Mouse (Mus musculus): ENCODE data around the gene Tsen34.
"Not testable (repeated sequence)": the region's sequence is repeated elsewhere in the genome, so short reads cannot be mapped to it uniquely, and the experiment has no call there.

The Tsen34 gene

DNA sequence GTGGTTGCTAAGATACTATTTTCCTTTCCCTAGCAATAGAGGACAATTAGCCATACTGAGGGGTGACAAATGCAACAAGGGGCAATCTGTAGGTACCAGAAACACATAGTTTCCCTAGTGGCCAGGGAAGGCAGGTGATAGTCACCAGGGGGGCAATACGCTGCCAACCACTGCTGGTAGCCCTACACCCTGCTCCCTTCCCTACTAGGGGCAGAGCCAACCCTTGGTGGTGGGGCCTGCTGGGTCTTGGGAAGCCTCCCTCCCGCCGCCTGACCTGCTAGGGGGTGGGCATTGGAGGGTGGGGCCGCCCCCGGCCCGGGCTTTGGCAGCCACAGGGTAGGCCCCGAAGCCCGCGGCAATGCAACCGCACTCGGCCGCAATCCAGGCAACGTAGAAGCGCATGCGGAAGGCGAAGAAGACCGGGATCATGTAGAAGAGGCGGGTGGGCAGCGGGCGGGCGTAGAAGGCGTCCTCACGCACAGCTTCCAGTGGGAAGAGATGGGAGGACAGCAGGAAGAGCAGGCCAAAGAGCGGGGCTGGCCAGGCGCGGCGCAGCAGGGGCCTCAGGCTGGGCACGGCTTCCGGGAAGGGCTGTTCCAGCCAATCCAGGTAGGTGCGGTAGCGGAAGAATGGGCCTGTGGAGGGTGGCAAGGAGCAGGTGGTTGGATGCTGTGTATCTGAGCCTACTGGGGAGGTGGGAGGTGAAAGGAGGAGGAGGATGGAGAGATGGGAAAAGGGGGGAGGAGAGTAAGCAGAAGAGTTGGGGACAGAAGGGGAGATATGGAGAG lies 7.1 kb upstream of the Tsen34 start:
- in situ Hi-C loops (cut with MboI, MseI): no loop called here

DNA sequence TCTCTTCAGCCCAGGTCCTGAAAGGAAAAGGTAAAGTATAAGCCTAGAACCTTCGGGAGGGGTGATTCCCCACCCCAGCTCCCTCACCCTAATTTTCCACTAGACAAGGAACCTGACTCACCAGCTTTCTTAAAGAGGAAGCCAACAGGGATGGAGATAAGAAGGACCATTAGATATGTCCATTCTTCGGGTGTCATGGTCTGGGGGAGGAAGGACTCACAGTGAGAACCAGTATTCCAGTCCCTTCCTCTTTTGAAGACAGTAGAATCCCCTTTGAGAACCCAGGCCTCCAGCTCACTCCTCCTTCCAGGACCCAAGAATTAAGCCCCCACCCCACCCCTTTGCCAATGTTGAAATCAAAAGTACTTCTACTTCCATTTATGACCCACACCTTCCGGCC lies 744 bp upstream of the Tsen34 start:
- in situ Hi-C loops (cut with MboI, MseI): no loop called here

DNA sequence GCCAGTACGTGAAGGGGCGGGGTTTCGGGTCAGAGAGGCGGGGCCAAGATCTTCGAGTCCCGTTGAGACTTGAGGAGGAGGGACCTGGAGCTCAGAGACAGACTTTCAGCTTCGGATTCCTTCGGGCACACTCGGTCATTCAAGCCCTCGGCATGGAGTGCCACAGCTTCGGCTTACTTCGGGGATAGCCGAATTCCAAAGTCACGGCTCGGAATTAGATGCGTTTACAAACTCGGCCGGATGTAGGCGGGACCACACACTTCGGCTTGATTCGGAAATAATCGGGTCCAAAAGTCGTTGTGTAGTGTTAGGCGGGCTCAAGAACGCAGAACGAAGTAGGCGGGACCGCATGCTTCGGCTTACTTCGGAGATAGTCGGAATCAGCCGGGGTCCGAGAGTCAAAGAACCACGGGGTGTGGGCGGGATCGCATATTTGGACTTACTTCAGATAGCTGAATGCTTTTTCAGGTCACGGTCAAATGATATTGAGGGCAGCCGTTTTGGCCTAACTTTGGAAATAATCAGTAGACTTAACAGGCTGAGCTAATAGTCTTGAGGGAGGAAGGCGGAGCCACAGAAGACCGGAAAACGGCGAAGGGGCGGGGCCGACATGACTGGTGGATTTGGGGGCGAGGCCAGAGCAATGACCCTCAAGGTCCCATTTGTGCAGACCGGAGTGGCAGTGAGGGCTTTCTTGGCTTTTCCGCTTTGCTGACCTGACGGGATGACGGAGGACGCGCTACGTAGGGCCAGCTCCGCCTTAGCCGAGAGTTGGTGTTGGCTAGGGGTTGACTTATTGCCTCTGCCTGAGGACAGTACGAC lies 535 bp downstream of the Tsen34 start, which contains the start of gene Mboat7:
Gene Mboat7, minus strand, starts transcription at position 537 of the 822 bp plus-strand sequence.
- in situ Hi-C loops (cut with MboI, MseI): no loop called here

DNA sequence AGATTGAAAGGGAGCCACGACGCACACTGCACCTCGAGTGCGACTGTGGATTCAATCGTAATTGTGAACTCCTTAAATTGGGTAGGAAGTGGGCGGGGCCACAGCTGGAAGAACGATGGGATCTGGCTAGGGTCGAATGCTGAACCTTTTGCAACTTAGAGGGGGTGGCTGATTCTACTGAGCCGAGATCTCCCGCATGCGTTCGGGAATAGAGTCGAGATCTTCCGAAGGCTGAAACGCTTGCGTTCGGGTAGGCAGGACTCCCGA lies 1.1 kb downstream of the Tsen34 start:
- in situ Hi-C loops (cut with MboI, MseI): no loop called here

DNA sequence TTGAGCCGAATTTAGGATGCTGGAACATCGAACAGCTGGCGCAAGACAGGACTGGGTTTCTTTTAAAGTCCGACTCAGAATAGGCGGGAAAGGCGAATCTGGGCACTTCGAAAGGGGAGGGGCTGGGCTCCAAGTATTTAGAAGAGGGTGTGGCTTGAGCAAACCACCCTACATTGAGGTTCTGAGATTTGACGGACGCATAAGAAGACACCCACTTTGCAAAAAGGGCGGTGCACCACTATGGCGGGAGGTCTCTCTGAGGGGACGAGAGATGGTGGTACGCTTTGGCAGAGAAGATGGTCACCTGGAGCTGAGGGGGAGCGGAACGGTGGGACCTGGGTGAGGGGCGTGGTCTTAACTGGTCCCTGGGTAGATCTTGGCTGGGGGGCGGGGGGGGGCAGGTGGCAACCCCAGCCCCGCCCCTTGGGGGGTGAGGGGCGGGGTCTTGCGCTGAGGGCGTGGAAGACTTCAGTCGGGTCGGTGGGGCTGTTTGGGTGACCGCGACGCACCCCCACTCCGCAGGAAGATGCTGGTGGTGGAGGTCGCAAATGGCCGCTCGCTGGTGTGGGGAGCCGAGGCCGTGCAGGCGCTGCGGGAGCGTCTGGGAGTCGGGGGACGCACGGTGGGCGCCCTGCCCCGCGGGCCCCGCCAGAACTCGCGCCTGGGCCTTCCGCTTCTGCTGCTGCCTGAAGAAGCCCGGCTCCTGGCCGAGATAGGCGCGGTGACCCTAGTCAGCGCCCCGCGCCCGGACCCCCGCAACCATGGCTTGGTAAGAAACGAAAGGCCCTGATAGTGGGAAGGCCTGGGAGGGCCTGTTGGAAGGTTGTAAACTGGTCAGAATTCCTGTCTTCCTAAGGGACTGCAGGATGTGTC lies 1.6 kb downstream of the Tsen34 start:
- in situ Hi-C loops (cut with MboI, MseI): no loop called here

DNA sequence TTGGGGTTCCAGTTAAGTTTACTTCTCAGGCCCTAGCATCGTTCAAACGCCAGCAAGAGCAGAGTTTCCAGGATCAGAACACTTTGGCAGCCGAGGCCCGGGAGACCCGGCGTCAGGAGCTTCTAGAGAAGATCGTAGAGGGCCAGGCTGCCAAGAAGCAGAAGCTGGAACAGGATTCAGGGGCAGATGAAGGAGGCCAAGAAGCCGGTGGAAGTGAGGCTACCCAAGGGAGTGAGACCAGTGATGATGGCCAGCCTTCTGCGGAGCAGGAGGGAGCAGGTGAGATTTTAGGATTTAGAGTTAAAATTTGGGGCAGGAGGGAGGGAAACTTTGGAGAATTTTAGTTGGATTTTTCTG lies 2.3 kb downstream of the Tsen34 start:
- in situ Hi-C loops (cut with MboI, MseI): not testable (repeated sequence)

DNA sequence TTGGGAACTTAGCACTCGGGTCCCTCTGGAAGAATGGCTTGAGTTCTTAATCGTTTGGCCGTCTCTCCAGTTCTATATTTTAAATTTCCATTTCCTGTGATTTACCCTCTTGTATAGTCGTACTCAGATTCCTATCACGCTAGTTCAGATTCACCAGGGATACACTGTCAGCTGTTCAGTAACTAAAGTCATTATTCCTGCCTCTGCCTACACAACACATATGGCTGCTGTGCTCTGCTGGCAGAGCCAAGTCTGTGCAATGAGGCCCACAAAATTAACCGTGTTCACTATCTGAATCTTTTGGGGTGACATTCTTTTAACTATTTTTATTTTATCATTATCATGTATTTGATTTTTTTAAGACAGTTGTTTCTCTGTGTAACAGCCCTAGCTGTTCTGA lies 5.8 kb downstream of the Tsen34 start:
- in situ Hi-C loops (cut with MboI, MseI): no loop called here

DNA sequence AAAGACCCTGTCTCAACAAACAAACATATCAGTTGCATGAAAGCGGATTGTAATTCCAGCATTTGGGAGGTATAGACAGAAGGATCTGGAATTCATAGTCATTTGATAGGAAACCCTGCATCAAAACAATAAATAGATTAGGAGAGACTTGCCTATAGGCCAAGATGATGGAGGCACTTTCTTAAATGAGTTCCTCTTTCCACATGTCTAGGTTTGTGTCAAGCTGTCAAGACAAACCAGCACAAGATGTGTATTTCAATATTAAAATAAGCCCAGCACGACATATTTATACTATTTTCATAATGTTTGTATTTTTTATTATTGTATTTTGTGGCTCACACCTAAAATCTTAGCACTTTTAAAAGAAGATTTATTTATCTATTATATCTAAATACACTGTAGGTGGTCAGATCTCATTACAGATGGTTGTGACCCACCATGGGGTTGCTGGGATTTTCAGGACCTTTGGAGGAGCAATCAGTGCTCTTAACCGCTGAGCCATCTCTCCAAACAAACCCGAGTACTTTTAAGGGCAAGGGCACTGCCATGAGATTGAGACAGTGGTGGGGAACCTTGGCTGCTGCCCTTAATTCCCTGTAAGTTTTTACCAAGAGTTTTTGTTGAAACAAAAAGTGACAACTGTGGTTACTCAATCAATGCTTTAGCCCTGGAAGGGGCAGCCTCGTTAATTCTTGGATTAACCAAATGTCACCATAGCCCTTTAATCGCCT lies 10.7 kb downstream of the Tsen34 start:
- in situ Hi-C loops (cut with MboI, MseI): loop anchor here (5.0 to 10.0 kb wide), 2 partner anchors 71 to 441 kb away; no protein-coding TSS in a partner anchor

DNA sequence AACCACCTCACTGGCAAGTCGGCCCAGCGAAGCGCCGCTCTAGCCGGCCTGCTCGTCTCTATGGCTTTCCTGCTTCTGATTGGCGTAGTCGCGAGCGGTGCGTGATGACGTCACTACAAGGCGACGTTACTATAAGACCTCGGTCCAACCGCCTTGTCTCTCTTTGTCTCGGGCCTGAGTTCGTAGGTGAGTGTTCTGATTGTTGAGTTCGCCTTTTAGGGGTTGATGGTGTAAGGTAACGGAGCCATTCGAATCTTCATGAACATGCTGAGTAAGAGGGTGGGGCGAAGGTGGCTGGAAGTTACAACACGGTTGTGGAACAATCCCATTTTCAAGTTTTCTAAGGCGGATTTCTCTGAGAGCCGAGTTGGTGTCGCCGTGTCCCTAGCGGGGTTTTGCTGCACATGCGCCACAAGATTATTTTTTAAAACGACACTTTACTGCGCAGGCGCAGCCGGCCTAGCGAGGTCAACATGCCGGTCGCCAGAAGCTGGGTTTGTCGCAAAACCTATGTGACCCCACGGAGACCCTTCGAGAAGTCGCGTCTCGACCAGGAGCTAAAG lies 11.3 kb downstream of the Tsen34 start, which contains the start of gene Rps9:
Gene Rps9, plus strand, starts transcription at position 115 of the 563 bp plus-strand sequence.
- in situ Hi-C loops (cut with MboI, MseI): loop anchor here (5.0 to 10.0 kb wide), 2 partner anchors 72 to 441 kb away; no protein-coding TSS in a partner anchor

DNA sequence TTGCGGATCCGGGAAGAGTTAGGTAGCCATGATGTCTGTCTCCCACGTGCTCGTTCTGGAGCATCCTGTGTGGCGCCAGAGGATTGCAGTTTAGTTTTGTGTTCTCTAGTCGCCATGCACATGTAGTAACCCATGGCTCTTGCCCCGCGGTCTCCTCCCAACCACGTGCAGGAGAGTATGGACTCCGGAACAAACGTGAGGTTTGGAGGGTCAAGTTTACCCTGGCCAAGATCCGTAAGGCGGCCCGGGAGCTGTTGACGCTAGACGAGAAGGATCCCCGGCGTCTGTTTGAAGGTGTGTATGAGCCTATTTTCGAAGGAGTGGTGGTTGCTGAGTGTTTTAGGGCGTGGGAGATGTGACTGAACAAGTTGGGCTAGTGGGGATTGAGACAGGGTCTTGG lies 11.8 kb downstream of the Tsen34 start:
- in situ Hi-C loops (cut with MboI, MseI): loop anchor here (5.0 to 10.0 kb wide), 2 partner anchors 72 to 440 kb away; no protein-coding TSS in a partner anchor

DNA sequence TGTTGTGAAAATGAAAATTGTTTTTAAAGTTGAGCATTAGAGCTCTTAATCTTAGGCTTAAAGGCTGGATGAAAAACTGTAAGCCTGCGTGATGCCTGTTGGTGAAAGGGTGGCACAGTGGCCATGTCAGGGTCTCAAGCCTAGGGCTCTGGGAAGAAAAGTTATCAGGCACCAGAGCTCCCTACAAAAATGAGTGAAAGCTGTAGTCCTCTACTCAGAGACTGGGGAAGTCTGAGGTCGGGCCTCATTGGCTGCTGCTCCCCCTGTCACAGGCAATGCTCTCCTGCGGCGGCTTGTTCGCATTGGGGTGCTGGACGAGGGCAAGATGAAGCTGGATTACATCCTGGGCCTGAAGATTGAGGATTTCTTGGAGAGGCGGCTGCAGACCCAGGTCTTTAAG lies 12.8 kb downstream of the Tsen34 start:
- in situ Hi-C loops (cut with MboI, MseI): loop anchor here (10.0 kb wide), 1 partner anchor 439 kb away; no protein-coding TSS in a partner anchor

DNA sequence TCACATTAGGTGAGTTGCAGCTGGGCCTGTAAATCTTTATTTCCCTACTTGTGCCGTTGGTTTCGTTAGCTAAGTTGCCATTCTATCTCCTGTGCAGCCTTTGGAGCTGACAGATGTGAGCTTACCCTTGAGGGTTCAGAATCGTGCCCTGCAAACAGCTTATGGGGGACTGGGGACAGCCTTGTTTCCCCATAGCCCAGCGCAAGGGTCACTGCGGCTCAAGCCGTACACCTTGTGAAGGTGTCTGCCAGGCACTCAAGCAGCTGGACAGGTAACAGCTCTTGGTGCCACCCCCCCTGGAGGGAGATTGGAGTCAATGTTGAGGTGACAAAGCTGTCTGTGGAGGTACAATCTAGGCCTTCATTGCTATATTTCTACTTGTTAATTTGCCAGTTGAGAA lies 13.2 kb downstream of the Tsen34 start:
- in situ Hi-C loops (cut with MboI, MseI): loop anchor here (10.0 kb wide), 1 partner anchor 439 kb away; no protein-coding TSS in a partner anchor

DNA sequence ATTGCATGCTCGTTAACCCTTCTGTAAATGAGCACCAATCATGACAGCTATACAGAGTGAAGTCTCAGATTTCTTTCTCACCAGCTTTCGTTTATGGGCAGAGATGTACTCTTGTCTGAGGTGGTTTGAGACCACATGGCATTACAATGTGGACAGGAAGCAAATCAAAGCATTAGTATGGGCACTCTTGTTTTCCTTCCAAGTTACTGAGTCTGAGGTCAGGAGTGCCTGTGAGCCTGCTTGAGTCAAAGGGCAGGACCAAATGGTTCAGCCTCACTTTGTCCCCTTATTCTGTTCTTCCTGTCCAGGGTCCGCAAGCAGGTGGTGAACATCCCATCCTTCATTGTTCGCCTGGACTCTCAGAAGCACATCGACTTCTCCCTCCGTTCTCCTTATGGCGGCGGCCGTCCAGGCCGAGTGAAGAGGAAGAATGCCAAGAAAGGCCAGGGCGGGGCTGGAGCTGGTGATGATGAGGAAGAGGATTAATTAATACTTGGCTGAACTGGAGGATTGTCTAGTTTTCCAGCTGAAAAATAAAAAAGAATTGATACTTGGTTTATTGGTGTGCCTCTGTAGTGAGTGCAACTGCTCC lies 13.8 kb downstream of the Tsen34 start:
- in situ Hi-C loops (cut with MboI, MseI): loop anchor here (10.0 kb wide), 1 partner anchor 438 kb away; no protein-coding TSS in a partner anchor

DNA sequence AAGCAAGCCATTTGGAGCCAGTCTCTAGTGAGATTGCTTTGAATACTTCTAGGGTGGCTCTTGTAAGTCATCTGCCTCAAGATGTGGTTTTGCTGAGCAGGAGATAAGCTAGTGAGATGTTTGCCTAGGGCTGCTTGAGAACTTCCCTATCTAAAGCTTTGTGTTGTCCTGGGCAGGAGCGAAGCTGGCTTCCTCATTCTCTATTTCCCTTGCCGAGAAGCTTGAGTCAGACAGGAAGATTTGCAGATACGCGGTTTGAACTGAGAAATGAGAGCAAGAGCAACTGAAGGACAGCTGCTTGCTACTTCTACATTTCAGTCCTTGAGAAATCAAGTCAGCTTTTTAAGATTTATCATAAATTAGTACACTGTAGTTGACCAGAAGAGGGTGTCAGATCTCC lies 14.4 kb downstream of the Tsen34 start:
- in situ Hi-C loops (cut with MboI, MseI): loop anchor here (10.0 kb wide), 1 partner anchor 438 kb away; no protein-coding TSS in a partner anchor

DNA sequence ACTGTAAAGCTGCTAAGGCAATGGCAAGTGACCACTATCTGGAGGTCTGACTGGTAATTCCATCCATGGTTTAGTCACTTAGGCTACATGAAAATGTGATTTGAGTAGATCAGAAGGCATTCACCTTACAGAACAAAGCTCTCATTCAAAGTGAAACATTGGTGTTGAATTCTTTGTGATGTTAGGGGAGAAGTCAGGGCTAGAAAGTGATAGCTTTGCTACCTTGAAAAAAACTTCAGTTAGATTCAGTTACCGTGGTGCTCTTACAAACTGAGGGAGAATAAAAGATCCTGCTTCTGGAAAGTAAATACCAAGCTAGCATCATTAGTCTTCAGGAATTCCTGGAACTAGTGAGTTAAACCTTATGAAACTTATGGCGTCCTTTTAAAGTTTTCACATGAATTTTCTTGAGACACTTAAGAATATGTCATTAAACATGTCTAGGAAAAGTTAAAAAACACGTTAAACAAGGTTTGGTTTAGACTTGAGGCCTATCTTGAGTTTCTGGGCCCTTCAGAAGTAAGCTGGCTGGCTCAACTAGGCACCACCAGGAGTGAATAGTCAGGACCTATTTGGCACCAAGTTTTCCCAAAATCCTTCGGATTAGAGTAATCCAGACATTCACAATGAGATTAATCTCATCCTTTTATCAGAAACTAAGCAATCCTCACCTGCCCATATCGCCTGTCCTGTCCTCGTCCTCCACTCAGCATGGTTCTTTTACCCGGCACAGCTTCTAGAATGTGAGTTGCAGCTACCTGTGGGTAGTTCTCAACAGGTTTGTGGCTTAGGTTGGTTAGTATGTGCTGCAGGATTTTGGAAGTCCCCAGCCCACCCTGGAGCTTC lies 15.1 kb downstream of the Tsen34 start:
- in situ Hi-C loops (cut with MboI, MseI): loop anchor here (10.0 kb wide), 1 partner anchor 437 kb away; no protein-coding TSS in a partner anchor

DNA sequence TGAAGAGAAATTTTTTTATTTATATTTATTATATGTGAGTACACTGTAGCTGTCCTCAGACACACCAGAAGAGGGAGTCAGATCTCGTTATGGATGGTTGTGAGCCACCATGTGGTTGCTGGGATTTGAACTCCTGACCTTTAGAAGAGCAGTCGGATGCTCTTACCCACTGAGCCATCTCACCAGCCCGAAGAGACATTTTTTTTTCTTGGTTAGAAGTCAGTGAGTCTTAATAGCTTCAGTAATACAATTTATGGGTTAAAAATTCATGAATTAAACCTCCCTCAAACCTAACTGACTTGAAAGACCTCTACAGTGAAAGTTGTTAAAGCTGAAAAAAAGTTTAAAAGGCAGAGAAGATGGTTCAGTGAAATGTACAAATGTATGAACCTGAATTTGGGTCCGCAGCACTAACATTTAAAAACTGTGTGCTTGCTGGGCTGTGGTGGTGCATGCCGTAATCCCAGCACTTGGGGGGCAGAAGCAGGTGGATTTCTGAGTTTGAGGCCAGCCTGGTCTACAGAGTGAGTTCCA lies 15.9 kb downstream of the Tsen34 start:
- in situ Hi-C loops (cut with MboI, MseI): loop anchor here (10.0 kb wide), 1 partner anchor 436 kb away; no protein-coding TSS in a partner anchor

DNA sequence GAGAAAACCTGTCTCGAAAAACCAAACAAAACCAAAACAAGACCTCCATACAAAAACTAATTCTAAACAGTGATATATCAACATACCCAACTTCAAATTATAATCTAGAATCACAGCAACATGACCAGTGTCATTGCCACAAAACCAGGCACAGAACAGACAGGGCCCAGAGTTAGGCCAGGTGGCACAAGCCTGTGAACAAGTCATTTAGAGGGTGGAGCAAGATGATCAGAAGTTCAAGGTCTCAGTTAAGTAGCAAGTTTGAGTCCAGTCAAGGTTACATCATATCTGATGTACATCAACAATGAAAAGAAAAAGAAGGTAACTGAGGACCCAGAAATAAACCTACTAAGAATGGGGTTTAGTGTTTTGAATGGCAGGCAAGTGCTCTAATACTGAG lies 16.3 kb downstream of the Tsen34 start:
- in situ Hi-C loops (cut with MboI, MseI): loop anchor here (10.0 kb wide), 1 partner anchor 436 kb away; no protein-coding TSS in a partner anchor

DNA sequence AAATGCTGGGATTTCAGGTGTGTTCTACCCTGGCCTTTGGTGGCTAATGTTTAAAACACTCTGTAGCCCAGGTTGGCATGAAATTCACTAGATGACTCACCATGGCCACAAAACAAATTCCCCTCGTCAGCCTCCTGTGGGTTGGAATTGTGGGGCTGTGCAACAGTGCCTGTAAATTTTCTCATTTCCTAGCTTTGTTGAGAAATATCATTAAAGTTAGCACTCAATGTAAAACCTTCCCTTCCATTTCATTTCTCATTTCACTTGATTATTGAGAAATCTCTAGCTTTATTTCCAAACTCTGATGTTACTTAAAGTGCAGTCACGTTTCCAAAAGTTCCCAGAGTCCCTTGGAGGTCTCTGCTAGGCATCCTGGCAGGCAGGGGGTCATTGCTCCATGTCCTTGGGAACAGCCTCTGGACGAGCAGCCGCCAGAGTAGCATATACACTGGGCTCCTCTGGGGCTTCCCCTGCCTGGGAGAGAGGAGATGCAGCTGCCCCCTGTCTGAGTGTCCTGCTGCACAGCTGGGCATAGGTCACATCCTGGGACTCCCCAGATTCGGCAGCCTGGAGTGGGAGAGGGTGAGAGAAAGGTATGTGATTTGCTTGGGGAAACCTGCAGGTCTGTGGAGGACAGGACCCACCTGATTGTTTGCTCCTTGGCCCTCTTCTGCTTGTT lies 19.7 kb downstream of the Tsen34 start:
- in situ Hi-C loops (cut with MboI, MseI): loop anchor here (10.0 kb wide), 2 partner anchors 112 to 182 kb away; partner anchors contain the start of genes Gm14548 and Gm15448
